Mouse (Mus musculus): Measurements from ENCODE around the gene Dlx5. TPM values are rescaled to one million over a fixed set of nuclear protein-coding genes. Genes with fewer than 3 reads are reported as not detected.

Gene Dlx5
- polyA plus RNA-seq, 1 experiment from 2014 or later = 4.0 TPM

DNA sequence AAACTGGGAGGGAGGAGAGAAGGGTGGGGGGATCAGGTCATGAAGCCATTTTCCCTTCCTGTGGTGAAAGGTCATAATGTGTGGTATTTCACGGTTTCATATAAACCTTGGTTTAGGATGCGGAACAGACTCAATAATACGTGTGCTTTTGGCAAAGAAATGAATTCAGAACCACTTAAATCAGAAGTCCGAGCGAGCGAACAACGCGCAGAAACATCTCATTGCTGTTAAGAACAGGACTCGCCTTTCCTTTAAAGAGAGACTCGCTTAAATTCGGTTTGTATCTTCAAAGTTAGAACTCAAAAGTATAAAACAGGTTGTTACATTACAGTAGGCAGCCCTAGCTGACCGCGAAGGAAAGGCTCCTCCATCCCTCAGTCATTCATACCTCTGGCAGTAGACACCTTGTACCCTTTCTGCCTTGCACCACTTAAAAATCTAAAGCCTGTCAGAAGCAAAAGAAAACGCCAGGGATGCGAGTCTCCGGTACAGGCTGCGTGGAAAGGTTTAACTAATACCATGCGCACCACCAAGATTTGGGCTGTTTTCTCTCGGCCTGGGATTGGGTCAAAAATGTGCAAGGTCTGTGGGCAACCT lies 8.3 kb downstream of the Dlx5 start:
- under 1% methylated on average over 19 of the region's 19 CpGs for WGBS
- H3K36me3 ChIP-seq = no peaks in the 10 kb centered on the region
- H3K27me3 ChIP-seq (ENCODE audit: insufficient read depth, poor library complexity, severe bottlenecking) = peaks cover 100% of the 10 kb centered on the region
- no peaks in the 10 kb centered on the region for H3K9me3 ChIP-seq
- no peak for DNase-seq (ENCODE audit: low spot score)
- H3K4me3 ChIP-seq = no peak overlapping the region
- peaks cover 19% of the 10 kb centered on the region for H3K4me1 ChIP-seq
- H3K27ac ChIP-seq = no peak overlapping the region

DNA sequence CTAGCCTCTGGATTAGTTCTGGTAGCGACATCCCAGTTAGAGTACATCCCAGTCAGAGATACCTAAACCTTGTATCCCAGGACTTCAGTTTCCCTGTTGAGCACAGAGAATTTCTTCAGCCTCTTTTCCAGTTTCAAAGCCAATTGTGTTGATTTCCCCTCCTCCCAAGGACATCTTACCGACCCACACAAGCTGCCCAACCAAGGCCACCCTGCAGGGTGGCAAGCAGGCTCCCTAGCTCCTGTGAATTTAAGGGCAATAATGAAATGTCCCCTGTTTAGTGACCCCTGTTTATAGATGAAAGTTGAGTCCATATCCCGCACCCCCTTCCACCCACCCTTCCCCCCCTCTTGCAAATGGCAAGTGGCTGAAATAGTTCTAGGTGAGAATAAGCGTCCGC lies 9.0 kb downstream of the Dlx5 start:
- Histone ChIP-seq H3K27ac (no peak overlapping the region), H3K4me3 (no peak overlapping the region), H3K36me3 (no peaks in the 10 kb centered on the region), H3K9me3 (no peaks in the 10 kb centered on the region), H3K4me1 (peaks cover 13% of the 10 kb centered on the region), H3K27me3 (ENCODE audit: insufficient read depth, poor library complexity, severe bottlenecking) (peaks cover 100% of the 10 kb centered on the region)
- 2% methylated on average over 5 of the region's 5 CpGs for WGBS
- DNase-seq (ENCODE audit: low spot score) = no peak

DNA sequence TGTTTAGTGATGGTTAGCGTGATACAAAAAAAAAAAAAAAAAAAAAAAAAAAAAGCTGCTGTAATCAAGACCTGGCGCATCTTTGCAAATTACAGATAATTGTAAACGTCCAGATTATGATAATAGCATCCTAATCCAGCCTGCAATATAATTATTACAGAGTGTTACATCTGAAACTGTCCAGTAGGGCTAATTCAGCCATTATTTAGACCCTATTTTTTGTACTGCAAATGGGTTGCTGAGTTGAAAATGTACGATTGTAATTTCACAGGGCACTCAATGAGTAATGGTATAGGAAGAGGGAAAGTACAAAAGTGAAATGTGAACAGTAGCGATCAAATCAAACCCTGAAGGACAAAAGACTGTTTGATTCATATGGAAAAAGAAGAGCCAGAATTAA lies 10.2 kb downstream of the Dlx5 start:
- 2% methylated on average over 5 of the region's 5 CpGs for WGBS
- H3K4me3 ChIP-seq = no peak overlapping the region
- no peak for DNase-seq (ENCODE audit: low spot score)

DNA sequence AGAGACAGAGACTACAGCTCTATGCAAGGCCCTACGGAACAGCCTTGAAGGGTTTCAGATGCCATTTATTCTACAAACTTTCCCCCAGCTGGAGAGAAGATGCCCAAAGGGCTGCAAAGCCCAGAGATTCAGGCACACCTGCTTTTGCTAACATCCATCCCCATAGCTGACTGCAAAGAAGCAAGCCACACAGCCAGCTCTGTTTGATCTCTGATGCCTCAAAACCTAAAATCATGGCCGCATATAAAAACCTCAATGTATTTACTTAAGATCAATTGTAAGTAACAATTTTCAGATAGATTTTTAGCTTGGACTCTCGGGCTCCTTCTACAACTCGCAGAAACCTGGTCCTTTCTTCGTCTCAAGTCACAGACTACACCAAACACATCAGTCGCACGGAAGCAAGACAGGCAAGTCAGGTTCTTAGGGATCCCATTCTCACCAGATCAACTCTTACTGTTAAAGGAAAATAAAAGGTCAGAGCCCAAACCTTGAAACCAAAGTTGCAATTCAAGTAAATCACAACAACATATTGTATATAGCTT lies 10.9 kb downstream of the Dlx5 start:
- H3K4me1 ChIP-seq = peaks cover 13% of the 10 kb centered on the region
- H3K4me3 ChIP-seq = no peak overlapping the region
- no peaks in the 10 kb centered on the region for H3K9me3 ChIP-seq
- H3K27ac ChIP-seq = no peak overlapping the region
- WGBS = 1% methylated on average over 7 of the region's 7 CpGs
- H3K36me3 ChIP-seq = no peaks in the 10 kb centered on the region
- peaks cover 100% of the 10 kb centered on the region for H3K27me3 ChIP-seq (ENCODE audit: insufficient read depth, poor library complexity, severe bottlenecking)
- no peak for DNase-seq (ENCODE audit: low spot score)

More for the DNA sequence above, 10.2 kb downstream of the Dlx5 start:
- Histone ChIP-seq H3K27me3 (ENCODE audit: insufficient read depth, poor library complexity, severe bottlenecking) (peaks cover 100% of the 10 kb centered on the region), H3K36me3 (no peaks in the 10 kb centered on the region), H3K27ac (no peak overlapping the region), H3K4me1 (peaks cover 13% of the 10 kb centered on the region), H3K9me3 (no peaks in the 10 kb centered on the region)

DNA sequence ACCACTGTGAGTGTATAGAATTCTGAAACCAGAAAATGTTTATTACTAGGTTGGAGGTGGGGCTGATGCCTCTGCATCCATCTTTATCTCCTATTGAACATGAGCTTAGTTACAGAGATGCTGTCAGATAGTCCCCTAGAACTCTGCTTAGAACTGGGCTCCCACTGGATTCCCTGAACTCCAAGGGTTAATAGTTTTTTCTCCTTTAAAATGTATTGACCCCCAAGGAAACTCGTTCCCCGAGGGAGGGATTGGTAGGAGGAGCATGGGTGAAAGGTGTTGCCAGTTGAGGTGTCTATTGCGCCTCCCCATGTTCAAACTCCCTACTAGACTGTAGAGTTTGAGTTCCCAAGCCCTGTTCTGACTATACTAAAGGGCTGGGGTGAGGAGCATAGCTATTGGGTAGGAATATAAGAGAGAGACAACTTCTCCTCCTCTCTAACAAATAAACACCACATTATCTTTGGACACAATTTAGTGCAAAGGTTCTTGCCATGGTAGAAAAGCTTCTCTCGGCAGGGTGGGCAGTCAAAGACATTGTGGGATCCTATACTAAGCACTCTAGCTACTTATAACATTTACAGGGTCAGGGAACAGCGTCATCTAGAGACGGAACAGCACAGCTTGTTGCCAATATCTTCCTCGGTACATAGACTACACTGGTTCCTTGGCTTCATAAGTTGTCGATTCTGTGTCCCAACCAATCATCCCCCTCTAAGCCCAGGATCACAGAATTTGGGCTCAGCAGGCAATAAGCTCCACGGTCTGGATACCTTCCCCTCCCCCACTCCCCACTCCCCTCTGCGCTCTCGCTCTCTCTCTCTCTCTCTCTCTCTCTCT lies 11.7 kb downstream of the Dlx5 start:
- no peak for DNase-seq (ENCODE audit: low spot score)
- Histone ChIP-seq H3K9me3 (no peaks in the 10 kb centered on the region), H3K4me1 (peaks cover 12% of the 10 kb centered on the region), H3K36me3 (no peaks in the 10 kb centered on the region), H3K27ac (no peak overlapping the region), H3K4me3 (no peak overlapping the region), H3K27me3 (ENCODE audit: insufficient read depth, poor library complexity, severe bottlenecking) (peaks cover 100% of the 10 kb centered on the region)
- WGBS = 2% methylated on average over 11 of the region's 11 CpGs

DNA sequence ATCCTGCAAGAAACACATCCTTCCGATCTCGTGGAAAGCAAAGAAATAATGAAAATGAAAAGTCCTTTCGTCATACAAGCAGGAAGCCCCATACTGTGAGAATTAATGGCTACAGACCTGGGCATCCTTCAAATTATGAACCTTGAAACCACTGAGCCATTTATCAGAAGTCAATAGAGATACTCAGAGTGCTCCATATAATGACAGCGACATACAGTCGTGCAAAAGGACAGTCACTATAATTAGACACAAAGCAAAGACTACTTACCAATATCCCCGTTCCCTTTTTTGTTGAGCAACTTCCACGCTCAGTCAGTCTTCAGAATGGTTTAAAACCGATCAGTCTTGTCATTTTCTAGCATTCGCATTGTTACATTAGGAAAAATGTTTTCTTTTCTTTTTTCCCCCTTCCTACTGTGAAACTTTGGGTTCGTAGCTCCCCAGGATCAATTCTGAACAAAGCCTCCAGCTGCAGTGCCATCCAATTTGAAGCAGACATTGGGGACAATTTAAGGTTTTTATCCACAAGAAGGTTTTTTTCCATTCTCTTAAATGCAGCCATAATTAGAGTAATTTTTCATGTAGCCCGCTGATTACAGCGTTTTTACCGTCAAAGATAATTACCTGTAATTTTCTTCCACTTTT lies 12.7 kb downstream of the Dlx5 start:
- DNase-seq (ENCODE audit: low spot score) = no peak
- H3K4me3 ChIP-seq = no peak overlapping the region
- 4% methylated on average over 13 of the region's 13 CpGs for WGBS
- H3K9me3 ChIP-seq = no peaks in the 10 kb centered on the region
- peaks cover 4% of the 10 kb centered on the region for H3K4me1 ChIP-seq
- no peaks in the 10 kb centered on the region for H3K36me3 ChIP-seq
- no peak overlapping the region for H3K27ac ChIP-seq
- peaks cover 100% of the 10 kb centered on the region for H3K27me3 ChIP-seq (ENCODE audit: insufficient read depth, poor library complexity, severe bottlenecking)

DNA sequence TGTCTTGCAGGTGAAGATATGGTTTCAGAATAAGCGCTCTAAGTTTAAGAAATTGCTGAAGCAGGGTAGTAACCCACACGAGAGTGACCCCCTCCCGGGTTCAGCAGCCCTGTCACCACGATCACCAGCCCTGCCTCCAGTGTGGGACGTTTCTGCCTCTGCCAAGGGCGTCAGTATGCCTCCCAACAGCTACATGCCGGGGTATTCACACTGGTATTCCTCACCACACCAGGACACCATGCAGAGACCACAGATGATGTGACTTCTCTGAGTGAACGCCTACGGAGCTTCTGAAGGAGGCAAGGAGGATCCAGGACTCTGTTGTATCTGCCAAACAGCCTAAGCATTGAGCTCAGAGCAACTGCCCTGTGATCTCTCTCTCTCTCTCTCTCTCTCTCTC lies 14.9 kb downstream of the Dlx5 start:
- no peak for DNase-seq (ENCODE audit: low spot score)
- no peak overlapping the region for H3K4me3 ChIP-seq
- 4% methylated on average over 9 of the region's 9 CpGs for WGBS
- H3K27me3 ChIP-seq (ENCODE audit: insufficient read depth, poor library complexity, severe bottlenecking) = peaks cover 100% of the 10 kb centered on the region
- no peaks in the 10 kb centered on the region for H3K9me3 ChIP-seq
- H3K4me1 ChIP-seq = peaks cover 12% of the 10 kb centered on the region
- no peak overlapping the region for H3K27ac ChIP-seq
- H3K36me3 ChIP-seq = no peaks in the 10 kb centered on the region

DNA sequence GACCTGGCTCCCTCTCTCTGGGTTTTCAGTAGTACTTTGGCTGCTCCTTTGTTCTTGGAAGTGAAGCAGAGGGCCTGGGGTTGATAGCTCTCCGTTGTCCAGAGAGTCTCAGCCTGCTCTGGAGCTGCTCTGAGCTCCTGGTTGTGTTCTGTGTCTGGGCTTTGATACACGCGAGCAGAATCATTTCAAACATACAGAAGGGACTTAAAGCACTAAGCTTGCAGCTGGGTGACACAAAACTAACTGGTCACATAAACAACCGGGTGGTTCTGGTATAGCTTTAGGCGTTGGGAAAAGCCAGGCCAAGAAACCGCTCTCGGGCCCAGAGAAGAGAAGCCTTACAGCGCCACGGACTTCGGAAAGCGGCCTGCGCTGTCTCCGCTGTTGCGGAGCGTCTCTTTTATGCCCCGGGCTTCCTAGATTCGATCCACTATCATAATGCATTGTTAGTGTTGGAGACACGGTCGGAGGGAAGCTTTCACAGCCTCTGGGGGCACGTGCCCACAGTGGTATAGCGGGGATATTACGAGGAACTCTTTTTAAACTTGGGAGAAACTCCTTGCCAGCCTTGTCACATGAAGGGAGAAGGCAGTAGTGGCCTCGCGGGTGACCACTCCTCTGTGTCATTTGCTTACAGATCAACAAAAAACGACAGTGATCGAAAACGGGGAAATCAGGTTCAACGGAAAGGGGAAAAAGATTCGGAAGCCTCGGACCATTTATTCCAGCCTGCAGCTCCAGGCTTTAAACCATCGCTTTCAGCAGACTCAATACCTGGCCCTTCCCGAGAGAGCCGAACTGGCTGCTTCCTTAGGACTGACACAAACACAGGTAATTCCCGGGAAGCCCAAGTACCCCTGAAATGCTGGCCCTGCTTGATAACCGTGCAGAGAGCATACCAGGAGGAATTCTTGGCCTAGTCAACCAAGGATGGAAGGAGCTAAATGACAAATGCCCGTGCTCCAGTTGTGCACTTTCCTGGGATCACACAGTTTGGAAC lies 17.1 kb downstream of the Dlx5 start:
- WGBS = 1% methylated on average over 36 of the region's 36 CpGs
- Histone ChIP-seq H3K4me3 (peak overlapping the region; percentile 67), H3K36me3 (no peaks in the 10 kb centered on the region), H3K27ac (no peak overlapping the region), H3K27me3 (ENCODE audit: insufficient read depth, poor library complexity, severe bottlenecking) (peaks cover 99% of the 10 kb centered on the region), H3K9me3 (no peaks in the 10 kb centered on the region), H3K4me1 (peaks cover 20% of the 10 kb centered on the region)
- no peak for DNase-seq (ENCODE audit: low spot score)

DNA sequence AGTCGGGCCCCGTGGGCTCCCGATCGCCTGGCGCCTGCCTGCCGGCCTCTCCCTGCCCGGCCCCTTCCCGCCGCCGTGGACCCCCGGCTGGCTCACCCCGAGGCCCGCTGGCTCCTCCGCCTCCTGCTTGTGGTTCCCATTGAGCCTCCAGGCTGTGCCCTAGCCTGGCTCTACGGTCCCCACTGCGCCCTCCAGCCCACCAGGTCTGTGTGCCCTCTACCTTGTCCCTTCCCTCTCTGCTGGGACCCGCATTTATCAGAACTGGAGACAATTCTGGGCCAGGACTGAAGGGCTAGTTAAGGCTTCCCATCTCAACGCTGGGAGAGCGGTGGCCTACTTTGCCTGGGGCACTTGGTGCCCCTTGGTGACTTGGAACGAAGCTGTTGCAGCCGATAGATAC lies 17.9 kb downstream of the Dlx5 start:
- WGBS = 1% methylated on average over 21 of the region's 21 CpGs
- Histone ChIP-seq H3K27me3 (ENCODE audit: insufficient read depth, poor library complexity, severe bottlenecking) (peaks cover 99% of the 10 kb centered on the region), H3K4me1 (peaks cover 21% of the 10 kb centered on the region), H3K27ac (peak overlapping the region; percentile 81), H3K36me3 (no peaks in the 10 kb centered on the region), H3K4me3 (peak overlapping the region; percentile 67), H3K9me3 (no peaks in the 10 kb centered on the region)
- DNase-seq (ENCODE audit: low spot score) = no peak

DNA sequence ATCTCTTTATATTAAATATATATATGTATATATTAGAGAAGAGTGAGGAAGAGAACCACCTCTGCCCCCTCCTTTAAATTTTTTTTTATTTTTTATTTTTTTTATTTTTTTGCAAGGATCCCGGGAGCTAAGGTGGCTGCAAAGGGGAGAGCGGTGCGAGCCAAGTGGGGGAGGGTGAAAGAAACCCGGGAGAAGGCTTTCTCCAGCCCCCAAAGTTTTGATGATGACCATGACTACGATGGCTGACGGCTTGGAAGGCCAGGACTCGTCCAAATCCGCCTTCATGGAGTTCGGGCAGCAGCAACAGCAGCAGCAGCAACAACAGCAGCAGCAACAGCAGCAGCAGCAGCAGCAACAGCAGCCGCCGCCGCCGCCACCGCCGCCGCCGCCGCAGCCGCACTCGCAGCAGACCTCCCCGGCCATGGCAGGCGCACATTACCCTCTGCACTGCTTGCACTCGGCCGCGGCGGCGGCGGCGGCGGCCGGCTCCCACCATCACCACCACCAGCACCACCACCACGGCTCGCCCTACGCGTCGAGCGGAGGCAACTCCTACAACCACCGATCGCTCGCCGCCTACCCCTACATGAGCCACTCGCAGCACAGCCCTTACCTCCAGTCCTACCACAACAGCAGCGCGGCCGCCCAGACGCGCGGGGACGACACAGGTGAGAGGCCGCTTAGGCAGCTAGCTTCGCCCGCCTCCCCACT lies 18.6 kb downstream of the Dlx5 start, which contains the start of gene Dlx6:
Gene Dlx6 (plus strand): TSS at position 175 of the 711 bp plus-strand sequence.
- Histone ChIP-seq H3K27ac (peak within 1 kb of the TSS; percentile 81), H3K9me3 (no peaks in the 10 kb centered on the region), H3K36me3 (no peaks in the 10 kb centered on the region), H3K4me3 (peak within 1 kb of the TSS; percentile 67), H3K4me1 (peaks cover 21% of the 10 kb centered on the region), H3K27me3 (ENCODE audit: insufficient read depth, poor library complexity, severe bottlenecking) (peaks cover 99% of the 10 kb centered on the region)
- under 1% methylated on average over 52 of the region's 52 CpGs for WGBS
- DNase-seq (ENCODE audit: low spot score) = no peak

DNA sequence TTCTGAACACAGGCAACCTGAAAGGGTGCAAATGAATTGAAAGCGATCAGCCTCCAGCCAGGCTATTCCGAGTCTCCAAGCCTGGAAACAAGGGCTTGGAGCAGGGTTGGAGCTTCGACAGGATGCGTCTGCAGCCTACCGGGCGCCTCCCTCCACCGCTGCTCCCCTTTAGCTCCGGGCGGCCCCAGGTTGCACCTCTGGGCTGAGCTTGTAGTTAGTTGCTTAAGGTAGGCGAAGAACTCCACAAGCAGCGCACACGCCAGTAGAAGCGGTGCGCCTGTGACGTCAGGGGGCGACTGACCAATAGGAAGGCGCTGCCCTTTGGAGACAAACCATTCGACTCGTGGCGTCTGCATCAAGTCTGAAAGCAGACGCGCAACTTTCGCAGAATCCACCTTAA lies 19.3 kb downstream of the Dlx5 start:
- Histone ChIP-seq H3K9me3 (no peaks in the 10 kb centered on the region), H3K27ac (no peak overlapping the region), H3K4me3 (peak overlapping the region; percentile 67), H3K4me1 (peaks cover 21% of the 10 kb centered on the region), H3K36me3 (no peaks in the 10 kb centered on the region), H3K27me3 (ENCODE audit: insufficient read depth, poor library complexity, severe bottlenecking) (peaks cover 99% of the 10 kb centered on the region)
- WGBS = 0% methylated on average over 23 of the region's 23 CpGs
- DNase-seq (ENCODE audit: low spot score) = peak; percentile 90
